Mouse (Mus musculus) testis, adult 2 months (tissue): ENCODE data around the gene Kansl3.

ENCODE experiments used
- CTCF ChIP-seq: fragments of 200-500 bp; IDR thresholded peaks from 2 replicates; pipeline ENCODE4 v1.5.1; 2012; ENCODE audit warnings: low read depth, mild to moderate bottlenecking, inconsistent platforms, low read length, moderate library complexity; ENCODE audit not compliant: control insufficient read depth, insufficient read depth, insufficient replicate concordance
- POLR2A ChIP-seq: fragments of 200-500 bp; IDR thresholded peaks from 2 replicates; pipeline ENCODE4 v1.6.1; 2012; ENCODE audit warnings: low read depth, mild to moderate bottlenecking, inconsistent platforms, low read length, moderate library complexity; ENCODE audit not compliant: control insufficient read depth

- TF ChIP-seq POLR2A, result no peak
- TF ChIP-seq CTCF, result no peak
Observed at GRCm38 (mm10) chr1:36321829-36322573, 47.0 kb downstream of the Kansl3 start.
